Mouse (Mus musculus): ENCODE results near the gene Prpf8.

DNA sequence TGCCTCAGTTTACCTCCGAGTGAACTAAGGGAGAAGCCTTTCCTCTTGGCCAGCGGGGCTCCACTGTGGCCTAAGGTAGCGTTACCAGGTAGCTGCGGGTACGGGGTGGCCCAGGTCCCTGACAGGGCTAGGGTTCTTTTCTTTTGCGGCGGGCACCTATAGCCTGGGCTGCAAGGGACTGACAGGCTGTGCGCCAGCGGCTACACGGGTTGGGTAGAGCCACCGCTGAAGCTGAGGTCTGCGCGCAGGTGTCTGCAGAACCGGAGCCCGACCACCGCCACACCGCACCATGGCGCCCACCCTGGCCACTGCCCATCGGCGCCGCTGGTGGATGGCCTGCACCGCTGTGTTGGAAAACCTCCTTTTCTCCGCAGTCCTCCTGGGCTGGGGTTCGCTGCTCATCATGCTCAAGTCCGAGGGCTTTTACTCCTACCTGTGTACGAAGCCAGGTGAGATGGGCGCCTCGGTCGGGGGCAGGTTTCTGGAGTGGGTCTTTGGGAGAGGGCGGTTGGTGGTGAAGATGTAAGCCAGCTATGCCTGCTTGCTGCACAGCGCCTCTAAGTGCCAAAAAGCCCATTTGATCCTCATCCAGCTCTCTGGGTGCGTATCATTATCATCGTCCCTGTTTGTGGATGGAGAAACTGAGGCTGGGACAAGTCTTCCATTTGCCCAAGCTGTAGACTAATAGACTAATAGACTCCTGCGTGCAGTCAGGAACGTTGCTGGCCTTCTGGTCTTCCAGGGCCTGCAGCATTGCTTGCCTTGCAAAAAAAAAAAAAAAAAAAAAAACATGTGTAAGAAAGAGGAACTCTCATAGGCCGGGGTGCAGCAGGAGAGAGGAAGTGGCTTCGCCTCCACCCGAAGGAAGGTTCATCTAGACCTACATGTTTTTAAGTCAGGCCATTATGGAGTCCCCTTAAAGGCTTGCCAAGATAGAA, 46.0 kb downstream of the Prpf8 start:
- TF ChIP-seq EP300 (IDR thresholded peaks at IDR 0.05; ENCODE audit: low read length) (peak; percentile 32; the same call in 1 of the 2 replicates), MYC (IDR thresholded peaks at IDR 0.05; ENCODE audit: low read depth, low read length) (peak; percentile 84), NRF1 (IDR thresholded peaks at IDR 0.05; ENCODE audit: low read depth, low read length) (no peak), CTCF (conservative IDR thresholded peaks at IDR 0.05 in 1 of 2, IDR thresholded peaks at IDR 0.05 in 1 of 2; ENCODE audit: low read depth in 2 of 2, low read length in 2 of 2) (no peak), BHLHE40 (IDR thresholded peaks at IDR 0.05; ENCODE audit: low read depth, low read length) (no peak)

Measured in CH12.LX (cell line).